Mouse (Mus musculus) adrenal gland, postnatal 4 days (tissue): ENCODE results near the gene Ranbp9. TPM values are rescaled to one million over a fixed set of nuclear protein-coding genes. Genes with fewer than 3 reads are reported as not detected.

Experiments used
- DNase-seq, 2 experiments: peaks; one replicate each; pipeline ENCODE4 v3.0.0; 2021 to 2022; ENCODE audit warnings: low spot score in 2 of 2, mixed read lengths in 2 of 2
- total RNA-seq, 2 experiments: library from RNA; stranded (reverse); gene quantifications; 2 replicates each; pipeline ENCODE4 v1.2.3; 2021

Gene Ranbp9
- total RNA-seq, 2 experiments from 2014 or later = 57.0 to 62.2 TPM

GRCm38 (mm10) chr13:43370063-43370462, 111.0 kb downstream of the Ranbp9 start:
- no peak for DNase-seq

GRCm38 (mm10) chr13:43365825-43366184, 115.3 kb downstream of the Ranbp9 start:
- DNase-seq = no peak

GRCm38 (mm10) chr13:43364985-43365824, 115.9 kb downstream of the Ranbp9 start, which contains the start of gene Sirt5:
Sirt5 (plus strand) TSS chr13:43365496.
- DNase-seq = peak; percentile 73 to 86

GRCm38 (mm10) chr13:43362353-43362752, 118.7 kb downstream of the Ranbp9 start:
- no peak for DNase-seq

- no peak for DNase-seq
Observed at GRCm38 (mm10) chr13:43360534-43360933, 120.5 kb downstream of the Ranbp9 start.

GRCm38 (mm10) chr13:43356346-43357125, 124.5 kb downstream of the Ranbp9 start:
- no peak for DNase-seq

- no peak for DNase-seq
Observed at GRCm38 (mm10) chr13:43354362-43354761, 126.7 kb downstream of the Ranbp9 start.

GRCm38 (mm10) chr13:43353356-43353755, 127.7 kb downstream of the Ranbp9 start:
- DNase-seq = no peak

Other genes with a start within 250 kb of the Ranbp9 start
- 10 to 100 TPM; 10.3 to 10.4 TPM for gene Gfod1, start 177.1 kb downstream of the Ranbp9 start, total RNA-seq
- gene Sirt5, start 115.8 kb downstream of the Ranbp9 start, total RNA-seq = 10 to 100 TPM; 27.9 to 29.1 TPM
- gene Nol7, start 82.9 kb downstream of the Ranbp9 start, total RNA-seq = 100 to 1,000 TPM; 140 to 158 TPM
- gene Mcur1, start 78.9 kb upstream of the Ranbp9 start, total RNA-seq = 10 to 100 TPM; 36.5 to 38.1 TPM
- gene Rnf182, start 134.4 kb upstream of the Ranbp9 start, total RNA-seq = under 1 TPM; 0.59 to 0.64 TPM